Mouse (Mus musculus) cortical plate, adult 2 months (tissue): ENCODE results near the gene Creb3l1.

Source experiments
- CTCF ChIP-seq: fragments of 200-500 bp; IDR thresholded peaks from 2 replicates; pipeline ENCODE4 v1.5.1; 2011; ENCODE audit warnings: mild to moderate bottlenecking, control low read depth, low read length; ENCODE audit not compliant: insufficient read depth; ENCODE audit errors: extremely low read depth
- POLR2A ChIP-seq: fragments of 200-500 bp; IDR thresholded peaks from 2 replicates; pipeline ENCODE4 v1.6.1; 2011; ENCODE audit warnings: mild to moderate bottlenecking, low read length, control low read depth; ENCODE audit not compliant: insufficient read depth; ENCODE audit errors: extremely low read depth

DNA sequence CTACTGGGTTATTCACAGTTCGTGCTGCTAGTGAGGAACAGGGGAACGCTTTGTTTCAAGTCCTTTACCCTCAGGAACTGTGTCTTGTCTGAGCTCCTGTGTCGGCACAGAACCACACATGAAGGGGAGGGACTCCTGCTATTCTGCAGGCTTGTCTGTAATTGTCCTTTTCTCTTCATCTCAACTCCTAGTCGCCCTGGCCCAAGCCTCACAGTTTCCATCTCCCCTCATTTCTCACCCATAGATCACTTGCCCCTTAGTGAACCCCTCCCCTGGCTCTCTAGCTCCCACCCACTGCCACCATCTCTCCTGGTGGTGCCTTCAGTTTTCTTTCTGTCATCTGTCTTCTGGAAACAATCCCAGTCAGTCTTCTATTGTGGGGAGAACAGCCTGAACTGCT, 44.1 kb downstream of the Creb3l1 start:
- TF ChIP-seq POLR2A = no peak
- TF ChIP-seq CTCF = no peak
